26 mouse cellular contexts compared by ENCODE assay signal in genomic region chr6:144666617-144667016, GRCm38 (mm10).
DNase-seq lines count a peak whose midpoint lies in the region; ATAC-seq and TF ChIP-seq lines count a peak whose summit lies in the region.
"Had no signal": no experiment of that assay in that cellular context is flagged by ENCODE, and none has a peak within 500 bp of the region (broad histone marks: within the 10 kb centered on the region; RNA-seq: fewer than 3 reads in every experiment).

No protein-coding gene starts in this region.

- DNase-seq in lung, embryonic 14.5 days: no peak
- no peak for DNase-seq in lung, postnatal 4 days
- no peak for DNase-seq in MEL (ENCODE audit: low read depth, low spot score)
- no peak for DNase-seq in cerebellum, adult 9-10 months
- no peak for DNase-seq in kidney, adult 18-20 months
- DNase-seq: adrenal gland, postnatal 14 days; B cell, adult 2 months; cerebellum, adult 8-10 months; gastrocnemius, postnatal 25 days; heart, postnatal 36 days; lung, postnatal 36 days; right cerebral cortex, adult 18-20 months; right cerebral cortex, postnatal 4 days; thymus, postnatal 36 days had no signal

- H3K9ac ChIP-seq in intestine, postnatal 0 days (ENCODE audit: low read depth, low read length): no peak overlapping the region
- H3K9ac ChIP-seq in intestine, embryonic 16.5 days (ENCODE audit: low read depth, low read length): no peak overlapping the region
- no peak overlapping the region for H3K9ac ChIP-seq in lung, embryonic 14.5 days
- H3K9ac ChIP-seq in MEL (ENCODE audit: control insufficient read depth, low read depth, low read length, poor library complexity, severe bottlenecking): no peak overlapping the region
- H3K9ac ChIP-seq: embryonic facial prominence, embryonic 15.5 days; hindbrain, embryonic 15.5 days; lung, embryonic 15.5 days; neural tube, embryonic 15.5 days had no signal

- no peaks in the 10 kb centered on the region for H3K79me2 ChIP-seq in MEL (ENCODE audit: control insufficient read depth, insufficient read depth, low read length, poor library complexity)

- peak; percentile 23; the same call in 1 of the 2 replicates for TF ChIP-seq CTCF in intestine, postnatal 0 days (IDR thresholded peaks at IDR 0.05; ENCODE audit: low read depth)
- TF ChIP-seq CTCF in lung, embryonic 14.5 days (IDR thresholded peaks at IDR 0.05; ENCODE audit: low read depth): peak; percentile 29; the same call in 1 of the 2 replicates
- peak; percentile 5 to 28 (median 14); a peak in 2 of 6 replicates for TF ChIP-seq CTCF in MEL (IDR thresholded peaks at IDR 0.05 in 2 of 3, conservative IDR thresholded peaks at IDR 0.05 in 1 of 3; ENCODE audit: control insufficient read depth in 1 of 3, insufficient read depth in 1 of 3, low read depth in 2 of 3, low read length in 3 of 3, poor library complexity in 1 of 3, severe bottlenecking in 1 of 3)

- no peak overlapping the region for H3K4me2 ChIP-seq in intestine, postnatal 0 days (replicated peaks; ENCODE audit: low read depth)
- no peak overlapping the region for H3K4me2 ChIP-seq in intestine, embryonic 16.5 days (ENCODE audit: low read depth, low read length)
- no peak overlapping the region for H3K4me2 ChIP-seq in lung, embryonic 14.5 days
- H3K4me2 ChIP-seq: embryonic facial prominence, embryonic 15.5 days; hindbrain, embryonic 15.5 days; liver, embryonic 11.5 days; lung, embryonic 15.5 days; neural tube, embryonic 15.5 days had no signal

- TF ChIP-seq POLR2A in MEL (IDR thresholded peaks at IDR 0.05; ENCODE audit: control insufficient read depth in 1 of 2, insufficient read depth in 1 of 2, low read depth in 1 of 2, low read length in 2 of 2, poor library complexity in 1 of 2): no peak

- no peaks in the 10 kb centered on the region for H3K4me1 ChIP-seq in intestine, postnatal 0 days (replicated peaks; ENCODE audit: control insufficient read depth, insufficient read depth, low read length)
- H3K4me1 ChIP-seq in intestine, embryonic 16.5 days (ENCODE audit: control insufficient read depth, insufficient read depth, low read length): no peaks in the 10 kb centered on the region
- H3K4me1 ChIP-seq in lung, embryonic 14.5 days (ENCODE audit: insufficient read depth): no peaks in the 10 kb centered on the region; the same call in 1 of the 2 replicates
- no peaks in the 10 kb centered on the region for H3K4me1 ChIP-seq in MEL (ENCODE audit: control insufficient read depth in 1 of 2, insufficient read depth in 2 of 2, low read length in 2 of 2)
- H3K4me1 ChIP-seq: embryonic facial prominence, embryonic 15.5 days; hindbrain, embryonic 15.5 days; neural tube, embryonic 15.5 days had no signal

- ATAC-seq in intestine, postnatal 0 days: no peak
- ATAC-seq in intestine, embryonic 16.5 days: no peak
- no peak for ATAC-seq in lung, embryonic 14.5 days (ENCODE audit: insufficient read depth)
- ATAC-seq: activated CD4-positive, CD25-positive, alpha-beta regulatory T cell, adult 4 months; forebrain, embryonic 14.5 days; midbrain, embryonic 16.5 days had no signal

- no peak overlapping the region for H3K27ac ChIP-seq in intestine, postnatal 0 days (ENCODE audit: low read depth, low read length)
- H3K27ac ChIP-seq in intestine, embryonic 16.5 days (ENCODE audit: low read length): no peak overlapping the region
- no peak overlapping the region for H3K27ac ChIP-seq in lung, embryonic 14.5 days (ENCODE audit: low read depth)
- H3K27ac ChIP-seq in MEL (ENCODE audit: control insufficient read depth, low read depth, low read length): no peak overlapping the region
- H3K27ac ChIP-seq: embryonic facial prominence, embryonic 15.5 days; hindbrain, embryonic 15.5 days; kidney, postnatal 0 days; lung, embryonic 15.5 days; neural tube, embryonic 15.5 days had no signal

- TF ChIP-seq RAD21 in MEL (IDR thresholded peaks at IDR 0.05; ENCODE audit: low read depth, low read length): no peak

- H3K36me3 ChIP-seq in intestine, postnatal 0 days (ENCODE audit: control insufficient read depth, insufficient read depth): no peaks in the 10 kb centered on the region
- no peaks in the 10 kb centered on the region for H3K36me3 ChIP-seq in intestine, embryonic 16.5 days (ENCODE audit: control insufficient read depth, insufficient read depth, low read length)
- no peaks in the 10 kb centered on the region for H3K36me3 ChIP-seq in lung, embryonic 14.5 days (ENCODE audit: insufficient read depth)
- H3K36me3 ChIP-seq in MEL (ENCODE audit: control insufficient read depth in 1 of 2, insufficient read depth in 2 of 2, low read length in 2 of 2): no peaks in the 10 kb centered on the region
- H3K36me3 ChIP-seq: embryonic facial prominence, embryonic 15.5 days; hindbrain, embryonic 15.5 days; lung, embryonic 15.5 days; neural tube, embryonic 15.5 days had no signal

- no peak overlapping the region for H3K4me3 ChIP-seq in intestine, postnatal 0 days (ENCODE audit: low read depth, low read length)
- H3K4me3 ChIP-seq in intestine, embryonic 16.5 days (ENCODE audit: low read length): no peak overlapping the region
- H3K4me3 ChIP-seq in lung, embryonic 14.5 days (ENCODE audit: low read depth, low read length): no peak overlapping the region
- no peak overlapping the region for H3K4me3 ChIP-seq in MEL (ENCODE audit: control insufficient read depth in 1 of 2, insufficient read depth in 1 of 2, low read depth in 2 of 2, low read length in 2 of 2)
- H3K4me3 ChIP-seq: embryonic facial prominence, embryonic 15.5 days; hindbrain, embryonic 15.5 days; lung, embryonic 15.5 days; neural tube, embryonic 15.5 days had no signal

- WGBS in intestine, postnatal 0 days: 91% methylated on average over 6 of the region's 6 CpGs
- 96% methylated on average over 6 of the region's 6 CpGs for WGBS in intestine, embryonic 16.5 days
- WGBS in lung, embryonic 14.5 days: 92% methylated on average over 6 of the region's 6 CpGs

- no peak for TF ChIP-seq EP300 in MEL (IDR thresholded peaks at IDR 0.05; ENCODE audit: low read depth in 1 of 2, low read length in 2 of 2)

- H3K27me3 ChIP-seq in intestine, postnatal 0 days (replicated peaks; ENCODE audit: control insufficient read depth, insufficient read depth, low read length): no peaks in the 10 kb centered on the region
- no peaks in the 10 kb centered on the region for H3K27me3 ChIP-seq in intestine, embryonic 16.5 days (replicated peaks; ENCODE audit: control insufficient read depth, insufficient read depth, low read length)
- H3K27me3 ChIP-seq in lung, embryonic 14.5 days (ENCODE audit: insufficient read depth, low read length): no peaks in the 10 kb centered on the region
- no peaks in the 10 kb centered on the region for H3K27me3 ChIP-seq in MEL (ENCODE audit: control insufficient read depth in 1 of 2, insufficient read depth in 2 of 2, low read length in 2 of 2)
- H3K27me3 ChIP-seq: CH12.LX; embryonic facial prominence, embryonic 15.5 days; hindbrain, embryonic 15.5 days; lung, embryonic 15.5 days; neural tube, embryonic 15.5 days had no signal

- H3K9me3 ChIP-seq in intestine, postnatal 0 days (ENCODE audit: control insufficient read depth): no peaks in the 10 kb centered on the region
- no peaks in the 10 kb centered on the region for H3K9me3 ChIP-seq in intestine, embryonic 16.5 days (ENCODE audit: control insufficient read depth, low read length)
- H3K9me3 ChIP-seq in lung, embryonic 14.5 days (ENCODE audit: low read depth, low read length): no peaks in the 10 kb centered on the region
- H3K9me3 ChIP-seq in MEL (replicated peaks; ENCODE audit: insufficient read depth, low read length): no peaks in the 10 kb centered on the region
- H3K9me3 ChIP-seq: embryonic facial prominence, embryonic 15.5 days; hindbrain, embryonic 15.5 days; lung, embryonic 15.5 days; neural tube, embryonic 15.5 days had no signal

TF ChIP-seq in MEL, 35 proteins besides CTCF, POLR2A, EP300 and RAD21:
- TF ChIP-seq NRF1 (IDR thresholded peaks at IDR 0.05; ENCODE audit: insufficient read depth, low read depth, low read length, poor library complexity, severe bottlenecking) (no peak), TBP (IDR thresholded peaks at IDR 0.05; ENCODE audit: low read depth, low read length) (no peak), TCF12 (IDR thresholded peaks at IDR 0.05; ENCODE audit: low read depth, low read length) (no peak), CHD1 (IDR thresholded peaks at IDR 0.05; ENCODE audit: low read depth, low read length) (no peak), HCFC1 (IDR thresholded peaks at IDR 0.05; ENCODE audit: low read depth, low read length) (no peak), SMC3 (IDR thresholded peaks at IDR 0.05; ENCODE audit: low read depth, low read length) (0 out of 2 replicates have a peak, but pooled peaks have one; percentile 8), USF2 (IDR thresholded peaks at IDR 0.05; ENCODE audit: borderline replicate concordance in 1 of 2, insufficient read depth in 1 of 2, low read depth in 1 of 2, low read length in 2 of 2) (no peak), MXI1 (IDR thresholded peaks at IDR 0.05; ENCODE audit: low read depth, low read length) (no peak)
